Mouse (Mus musculus): ENCODE data around the gene Nfe2l3. TPM values are rescaled to one million over a fixed set of nuclear protein-coding genes. Genes with fewer than 3 reads are reported as not detected.
"Not testable (repeated sequence)": the region's sequence is repeated elsewhere in the genome, so short reads cannot be mapped to it uniquely, and the experiment has no call there.

Nfe2l3 gene
- total RNA-seq (2014; fragmentation: Nextera tagmentation) (not detected in 2 replicates), total RNA-seq (2017) (0.27 TPM in 1 of 2 replicates, not detected in the other), polyA plus RNA-seq (2012) (not detected in 2 replicates)

DNA sequence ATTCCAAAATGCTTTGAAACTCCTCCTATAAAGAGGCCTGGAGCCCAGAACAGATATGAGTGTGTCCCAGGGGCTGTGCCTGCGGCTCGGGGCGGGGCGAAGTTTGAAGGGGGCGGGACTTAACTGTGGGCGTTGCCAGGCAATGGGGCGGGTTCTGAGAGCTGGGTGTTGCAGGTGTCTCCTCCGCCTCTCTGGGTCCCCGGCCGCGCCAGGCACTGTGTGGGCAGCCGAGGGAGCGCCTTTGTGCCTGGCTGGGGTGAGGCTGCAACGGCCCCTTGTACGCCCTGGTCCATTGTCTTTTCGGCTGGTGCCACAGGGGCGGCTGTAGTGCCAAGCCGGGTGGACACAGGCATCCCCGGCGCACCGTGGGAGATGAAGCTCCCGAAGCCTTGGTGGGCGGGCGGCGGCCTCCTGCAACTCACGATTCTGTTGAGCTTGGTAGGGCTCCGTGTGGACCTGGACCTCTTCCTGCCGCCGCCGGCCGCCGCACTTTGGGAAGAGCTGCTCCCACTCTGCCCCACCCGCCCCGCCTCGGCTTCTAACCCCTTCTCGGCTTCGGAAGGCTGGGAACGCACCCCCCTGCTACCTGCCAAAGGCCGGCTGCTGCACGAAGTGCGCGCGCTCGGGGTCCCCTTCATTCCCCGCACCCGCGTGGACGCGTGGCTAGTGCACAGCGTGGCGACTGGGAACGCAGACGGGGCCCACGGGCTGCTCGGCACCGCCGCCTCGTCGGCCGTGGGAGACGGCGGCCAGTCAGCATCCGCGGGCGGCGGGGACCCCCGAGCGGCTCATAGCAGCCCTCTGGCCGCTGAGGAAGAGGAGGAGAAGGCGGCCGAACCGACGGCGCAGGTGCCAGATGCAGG, at the start of gene Nfe2l3:
Nfe2l3 (plus strand) TSS at position 136 of the 863 bp plus-strand sequence.
- Histone ChIP-seq H3K9me3 (replicated peaks) (no peaks in the 10 kb centered on the region), H3K36me3 (replicated peaks) (no peaks in the 10 kb centered on the region), H3K4me3 (ENCODE audit: low read depth, low read length) (no peak within 1 kb of the TSS; the same call in 1 of the 2 replicates), H3K4me1 (ENCODE audit: insufficient read depth, low read depth, low read length) (no peaks in the 10 kb centered on the region), H3K27me3 (ENCODE audit: insufficient read depth, low read length) (peaks cover 16% of the 10 kb centered on the region)
- TF ChIP-seq GATA2 (IDR thresholded peaks at IDR 0.05; ENCODE audit: borderline replicate concordance, low read depth, low read length): no peak
- no peak for TF ChIP-seq CTCF (IDR thresholded peaks at IDR 0.05; ENCODE audit: low read depth, low read length)
- TF ChIP-seq TAL1 (conservative IDR thresholded peaks at IDR 0.05; ENCODE audit: low read depth, low read length): no peak
- TF ChIP-seq POLR2AphosphoS5 (IDR thresholded peaks at IDR 0.05; ENCODE audit: insufficient replicate concordance, low read depth, low read length): no peak
- TF ChIP-seq GATA1 (IDR thresholded peaks at IDR 0.05; ENCODE audit: borderline replicate concordance, low read length): no peak
- ATAC-seq (ENCODE audit: extremely low read depth, insufficient number of reproducible peaks, low FRiP score, poor library complexity, severe bottlenecking) (no peak), DNase-seq (ENCODE audit: low spot score) (no peak)

DNA sequence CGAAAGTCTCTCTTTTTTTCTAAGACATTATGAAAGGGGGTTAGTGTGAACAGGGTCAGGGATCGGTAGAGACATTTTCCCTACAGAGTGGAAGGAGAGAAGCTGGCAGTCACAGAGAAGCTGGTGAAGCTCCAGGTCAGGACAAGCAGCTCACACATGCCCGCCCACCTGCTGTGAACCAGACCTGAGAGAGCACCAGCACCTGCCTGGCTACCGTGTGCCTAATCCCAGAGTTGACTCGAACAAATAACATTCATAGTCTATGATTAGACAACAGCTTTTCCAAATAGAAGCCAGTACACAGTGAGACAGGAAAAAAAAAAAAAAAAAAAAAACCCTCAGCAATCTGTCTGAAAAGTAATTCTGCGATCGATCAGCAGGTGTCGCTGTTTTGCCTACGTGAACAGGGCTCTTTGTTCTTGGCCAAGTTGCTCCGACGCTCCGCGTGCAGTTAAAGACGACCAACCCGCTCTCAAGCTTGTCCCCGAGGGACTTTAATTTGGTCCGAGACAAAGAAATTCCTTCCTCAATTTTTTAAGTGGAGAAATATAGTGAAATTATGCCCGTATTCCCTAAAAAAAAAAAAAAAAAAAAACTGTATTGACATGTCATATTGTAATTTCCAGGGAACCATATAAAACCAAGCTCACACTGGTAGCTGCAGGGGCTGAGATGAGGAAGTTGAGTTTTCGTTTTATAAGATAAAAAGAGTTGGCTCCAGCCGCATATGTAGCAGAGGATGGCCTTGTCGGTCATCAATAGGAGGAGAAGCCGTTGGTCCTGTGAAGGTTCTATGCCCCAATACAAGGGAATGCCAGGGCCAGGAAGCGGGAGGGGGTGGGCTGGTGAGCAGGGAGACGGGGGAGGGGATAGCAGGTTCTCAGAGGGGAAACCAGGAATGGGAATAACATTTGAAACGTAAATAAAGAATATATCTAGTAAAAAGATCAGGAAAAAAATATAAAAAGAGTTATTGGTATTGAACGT, 48.4 kb upstream of the Nfe2l3 start:
- Histone ChIP-seq H3K4me3 (ENCODE audit: low read depth, low read length) (no peak overlapping the region), H3K27me3 (ENCODE audit: insufficient read depth, low read length) (peaks cover 9% of the 10 kb centered on the region), H3K36me3 (replicated peaks) (no peaks in the 10 kb centered on the region), H3K9me3 (replicated peaks) (no peaks in the 10 kb centered on the region), H3K4me1 (ENCODE audit: insufficient read depth, low read depth, low read length) (no peaks in the 10 kb centered on the region)
- DNase-seq (ENCODE audit: low spot score): peak; percentile 27
- no peak for ATAC-seq (ENCODE audit: extremely low read depth, insufficient number of reproducible peaks, low FRiP score, poor library complexity, severe bottlenecking)
- TF ChIP-seq GATA1 (IDR thresholded peaks at IDR 0.05; ENCODE audit: borderline replicate concordance, low read length): no peak
- TF ChIP-seq POLR2AphosphoS5 (IDR thresholded peaks at IDR 0.05; ENCODE audit: insufficient replicate concordance, low read depth, low read length): no peak
- TF ChIP-seq CTCF (IDR thresholded peaks at IDR 0.05; ENCODE audit: low read depth, low read length): peak; percentile 36
- TF ChIP-seq GATA2 (IDR thresholded peaks at IDR 0.05; ENCODE audit: borderline replicate concordance, low read depth, low read length): no peak
- TF ChIP-seq TAL1 (conservative IDR thresholded peaks at IDR 0.05; ENCODE audit: low read depth, low read length): no peak

DNA sequence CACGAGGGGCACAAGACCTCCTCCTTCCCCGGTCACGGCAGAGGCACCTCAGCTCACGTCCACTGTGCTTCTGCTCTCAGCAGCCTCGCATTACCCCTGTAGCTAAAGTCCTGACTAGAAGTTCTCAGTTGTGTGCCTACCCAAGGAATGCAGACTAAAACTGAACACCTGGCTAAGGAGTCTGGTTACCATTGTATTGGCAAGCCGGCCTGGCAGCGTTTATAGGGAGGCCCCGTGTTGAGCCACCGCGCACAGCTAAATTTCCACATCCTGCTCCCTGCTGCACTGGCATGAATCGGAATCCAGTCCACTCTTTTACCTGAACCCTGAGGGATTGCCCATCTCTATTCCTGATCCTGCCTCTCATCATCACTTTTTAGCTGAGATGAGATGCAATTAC, 42.0 kb upstream of the Nfe2l3 start:
- no peak for DNase-seq (ENCODE audit: low spot score)
- H3K36me3 ChIP-seq (replicated peaks): no peaks in the 10 kb centered on the region
- no peak overlapping the region for H3K4me3 ChIP-seq (ENCODE audit: low read depth, low read length)
- ATAC-seq (ENCODE audit: extremely low read depth, insufficient number of reproducible peaks, low FRiP score, poor library complexity, severe bottlenecking): no peak
- TF ChIP-seq GATA1 (IDR thresholded peaks at IDR 0.05; ENCODE audit: borderline replicate concordance, low read length) (no peak), POLR2AphosphoS5 (IDR thresholded peaks at IDR 0.05; ENCODE audit: insufficient replicate concordance, low read depth, low read length) (no peak), TAL1 (conservative IDR thresholded peaks at IDR 0.05; ENCODE audit: low read depth, low read length) (no peak), GATA2 (IDR thresholded peaks at IDR 0.05; ENCODE audit: borderline replicate concordance, low read depth, low read length) (no peak), CTCF (IDR thresholded peaks at IDR 0.05; ENCODE audit: low read depth, low read length) (no peak)
- H3K9me3 ChIP-seq (replicated peaks): no peaks in the 10 kb centered on the region
- H3K4me1 ChIP-seq (ENCODE audit: insufficient read depth, low read depth, low read length): no peaks in the 10 kb centered on the region
- peaks cover 18% of the 10 kb centered on the region for H3K27me3 ChIP-seq (ENCODE audit: insufficient read depth, low read length)

DNA sequence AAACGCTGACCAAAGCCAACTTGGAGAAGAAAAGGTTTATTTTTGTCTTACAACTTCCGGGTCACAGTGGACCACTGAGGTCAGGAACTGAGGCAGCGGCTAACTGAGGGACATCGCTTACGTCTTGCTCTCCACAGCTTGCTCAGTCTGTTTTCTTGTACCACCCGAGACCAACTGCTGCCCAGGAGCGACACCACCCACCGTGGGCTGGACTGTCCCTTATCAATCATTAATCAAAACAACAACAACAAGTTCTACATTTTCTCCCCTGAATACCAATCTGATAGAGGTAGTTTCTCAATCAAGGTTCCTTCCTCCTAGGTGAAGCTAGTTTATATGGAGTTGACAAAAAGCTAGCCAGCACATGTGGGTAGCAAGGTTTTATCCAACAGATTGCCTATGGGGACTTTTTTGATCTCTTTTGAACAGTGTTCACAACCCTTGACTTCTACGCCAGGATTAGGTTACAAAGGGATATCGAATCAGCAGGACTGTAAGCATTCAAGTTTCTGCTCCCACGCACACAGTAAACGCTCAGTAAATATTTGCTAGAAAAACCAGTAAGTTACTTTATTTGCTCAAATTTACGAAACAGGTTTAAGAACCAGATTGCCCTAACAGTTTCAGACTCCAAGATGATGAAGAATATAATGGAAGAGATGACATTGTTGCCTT, 40.5 kb upstream of the Nfe2l3 start:
- DNase-seq (ENCODE audit: low spot score) (no peak), ATAC-seq (ENCODE audit: extremely low read depth, insufficient number of reproducible peaks, low FRiP score, poor library complexity, severe bottlenecking) (no peak)
- H3K36me3 ChIP-seq (replicated peaks): no peaks in the 10 kb centered on the region
- TF ChIP-seq CTCF (IDR thresholded peaks at IDR 0.05; ENCODE audit: low read depth, low read length) (no peak), GATA1 (IDR thresholded peaks at IDR 0.05; ENCODE audit: borderline replicate concordance, low read length) (no peak), GATA2 (IDR thresholded peaks at IDR 0.05; ENCODE audit: borderline replicate concordance, low read depth, low read length) (no peak), POLR2AphosphoS5 (IDR thresholded peaks at IDR 0.05; ENCODE audit: insufficient replicate concordance, low read depth, low read length) (no peak), TAL1 (conservative IDR thresholded peaks at IDR 0.05; ENCODE audit: low read depth, low read length) (no peak)
- H3K4me1 ChIP-seq (ENCODE audit: insufficient read depth, low read depth, low read length): no peaks in the 10 kb centered on the region
- peaks cover 20% of the 10 kb centered on the region for H3K27me3 ChIP-seq (ENCODE audit: insufficient read depth, low read length)
- no peak overlapping the region for H3K4me3 ChIP-seq (ENCODE audit: low read depth, low read length)
- H3K9me3 ChIP-seq (replicated peaks): no peaks in the 10 kb centered on the region

DNA sequence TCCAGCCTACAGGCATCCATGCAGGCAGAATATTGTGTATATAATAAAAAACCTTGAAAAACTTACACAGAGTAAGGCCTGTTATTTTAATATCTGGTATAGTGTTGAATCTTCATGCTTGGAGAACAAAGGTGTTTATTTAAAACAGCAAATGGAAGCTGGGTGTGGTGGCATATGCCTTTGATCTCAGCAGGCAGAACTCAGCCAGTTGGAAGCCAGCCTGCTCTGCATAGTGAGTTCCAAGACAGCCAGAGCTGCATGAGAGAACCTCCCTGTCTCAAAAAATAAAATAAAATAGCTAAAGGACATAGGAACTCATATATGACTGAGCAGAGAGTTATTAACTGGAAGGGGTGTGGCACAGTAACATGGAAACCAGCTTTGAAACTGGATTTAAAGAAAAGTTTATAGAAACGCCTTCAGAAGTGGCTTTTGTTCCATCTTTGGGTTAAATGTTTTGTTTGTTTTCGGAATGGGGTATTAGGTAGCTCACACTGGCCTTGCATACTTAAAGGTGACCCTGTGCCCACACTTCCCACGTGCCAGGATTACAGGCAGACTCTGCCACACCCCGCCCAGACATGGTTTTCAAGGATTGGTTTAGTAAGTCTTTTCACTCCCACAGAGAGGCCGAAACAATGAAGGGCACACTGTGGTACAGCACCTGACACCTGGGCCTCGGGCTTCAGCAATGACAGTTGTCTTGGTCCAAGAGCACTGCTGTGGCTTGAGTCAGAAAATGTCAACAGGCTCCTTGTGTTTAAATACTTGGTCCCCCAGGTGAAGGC, 38.9 kb upstream of the Nfe2l3 start:
- Histone ChIP-seq H3K9me3 (replicated peaks) (no peaks in the 10 kb centered on the region), H3K36me3 (replicated peaks) (no peaks in the 10 kb centered on the region), H3K4me1 (ENCODE audit: insufficient read depth, low read depth, low read length) (no peaks in the 10 kb centered on the region), H3K27me3 (ENCODE audit: insufficient read depth, low read length) (peaks cover 21% of the 10 kb centered on the region), H3K4me3 (ENCODE audit: low read depth, low read length) (no peak overlapping the region)
- no peak for ATAC-seq (ENCODE audit: extremely low read depth, insufficient number of reproducible peaks, low FRiP score, poor library complexity, severe bottlenecking)
- TF ChIP-seq POLR2AphosphoS5 (IDR thresholded peaks at IDR 0.05; ENCODE audit: insufficient replicate concordance, low read depth, low read length) (no peak), GATA1 (IDR thresholded peaks at IDR 0.05; ENCODE audit: borderline replicate concordance, low read length) (no peak), CTCF (IDR thresholded peaks at IDR 0.05; ENCODE audit: low read depth, low read length) (no peak), TAL1 (conservative IDR thresholded peaks at IDR 0.05; ENCODE audit: low read depth, low read length) (no peak)
- DNase-seq (ENCODE audit: low spot score): no peak

GRCm38 (mm10) chr6:51394367-51394766, 38.1 kb upstream of the Nfe2l3 start:
- not testable (repeated sequence) for H3K36me3 ChIP-seq (replicated peaks); H3K9me3 ChIP-seq (replicated peaks); ATAC-seq (ENCODE audit: extremely low read depth, insufficient number of reproducible peaks, low FRiP score, poor library complexity, severe bottlenecking); H3K4me3 ChIP-seq (ENCODE audit: low read depth, low read length); H3K4me1 ChIP-seq (ENCODE audit: insufficient read depth, low read depth, low read length); DNase-seq (ENCODE audit: low spot score)
- H3K27me3 ChIP-seq (ENCODE audit: insufficient read depth, low read length): peaks cover 26% of the 10 kb centered on the region

- not testable (repeated sequence) for H3K4me1 ChIP-seq (ENCODE audit: insufficient read depth, low read depth, low read length); DNase-seq (ENCODE audit: low spot score); ATAC-seq (ENCODE audit: extremely low read depth, insufficient number of reproducible peaks, low FRiP score, poor library complexity, severe bottlenecking); H3K9me3 ChIP-seq (replicated peaks); H3K4me3 ChIP-seq (ENCODE audit: low read depth, low read length); H3K36me3 ChIP-seq (replicated peaks)
- peaks cover 28% of the 10 kb centered on the region for H3K27me3 ChIP-seq (ENCODE audit: insufficient read depth, low read length)
Observed at GRCm38 (mm10) chr6:51394963-51395362, 37.5 kb upstream of the Nfe2l3 start.
